Mouse (Mus musculus): ENCODE data around the gene Themis2. TPM values are rescaled to one million over a fixed set of nuclear protein-coding genes. Genes with fewer than 3 reads are reported as not detected.

The Themis2 gene
- polyA plus RNA-seq, 1 experiment from 2014 or later: 0.45 TPM

- no peak overlapping the region for H3K4me3 ChIP-seq (ENCODE audit: low read depth, low read length)
- no peak overlapping the region for H3K9ac ChIP-seq (ENCODE audit: low read length)
- no peaks in the 10 kb centered on the region for H3K27me3 ChIP-seq (ENCODE audit: control insufficient read depth, insufficient read depth, low read length)
- 64% methylated on average over 2 of the region's 2 CpGs for WGBS
- no peaks in the 10 kb centered on the region; the same call in 1 of the 2 replicates for H3K9me3 ChIP-seq (ENCODE audit: control insufficient read depth, low read length)
- no peak overlapping the region for H3K4me2 ChIP-seq (ENCODE audit: low read depth, severe bottlenecking)
- DNase-seq (ENCODE audit: low spot score): no peak
- no peak overlapping the region for H3K27ac ChIP-seq (replicated peaks; ENCODE audit: low read depth, low read length)
- no peaks in the 10 kb centered on the region for H3K36me3 ChIP-seq (ENCODE audit: control insufficient read depth, insufficient read depth, low read length)
- H3K4me1 ChIP-seq (ENCODE audit: control insufficient read depth, insufficient read depth, low read length): no peaks in the 10 kb centered on the region
- ATAC-seq (ENCODE audit: insufficient number of reproducible peaks, low FRiP score, low TSS enrichment, low read depth): no peak
Measured at GRCm38 (mm10) chr4:132816855-132817254, 20.7 kb upstream of the Themis2 start.

- Histone ChIP-seq H3K36me3 (ENCODE audit: control insufficient read depth, insufficient read depth, low read length) (no peaks in the 10 kb centered on the region), H3K9me3 (ENCODE audit: control insufficient read depth, low read length) (no peaks in the 10 kb centered on the region; the same call in 1 of the 2 replicates), H3K4me2 (ENCODE audit: low read depth, severe bottlenecking) (no peak overlapping the region), H3K27me3 (ENCODE audit: control insufficient read depth, insufficient read depth, low read length) (no peaks in the 10 kb centered on the region), H3K4me1 (ENCODE audit: control insufficient read depth, insufficient read depth, low read length) (no peaks in the 10 kb centered on the region), H3K27ac (replicated peaks; ENCODE audit: low read depth, low read length) (no peak overlapping the region), H3K9ac (ENCODE audit: low read length) (no peak overlapping the region), H3K4me3 (ENCODE audit: low read depth, low read length) (no peak overlapping the region)
- WGBS: 88% methylated on average over 7 of the region's 7 CpGs
- no peak for DNase-seq (ENCODE audit: low spot score)
- ATAC-seq (ENCODE audit: insufficient number of reproducible peaks, low FRiP score, low TSS enrichment, low read depth): no peak
Measured at GRCm38 (mm10) chr4:132816404-132816803, 20.2 kb upstream of the Themis2 start.

GRCm38 (mm10) chr4:132809621-132810020 is 13.4 kb upstream of the Themis2 start:
- DNase-seq (ENCODE audit: low spot score) (no peak), ATAC-seq (ENCODE audit: insufficient number of reproducible peaks, low FRiP score, low TSS enrichment, low read depth) (no peak)
- H3K4me2 ChIP-seq (ENCODE audit: low read depth, severe bottlenecking): no peak overlapping the region
- no peaks in the 10 kb centered on the region for H3K4me1 ChIP-seq (ENCODE audit: control insufficient read depth, insufficient read depth, low read length)
- no peaks in the 10 kb centered on the region for H3K36me3 ChIP-seq (ENCODE audit: control insufficient read depth, insufficient read depth, low read length)
- WGBS: 92% methylated on average over 5 of the region's 5 CpGs
- no peaks in the 10 kb centered on the region for H3K27me3 ChIP-seq (ENCODE audit: control insufficient read depth, insufficient read depth, low read length)
- H3K9me3 ChIP-seq (ENCODE audit: control insufficient read depth, low read length): peaks cover 4% of the 10 kb centered on the region; the same call in 1 of the 2 replicates
- H3K9ac ChIP-seq (ENCODE audit: low read length): no peak overlapping the region
- no peak overlapping the region for H3K27ac ChIP-seq (replicated peaks; ENCODE audit: low read depth, low read length)
- no peak overlapping the region for H3K4me3 ChIP-seq (ENCODE audit: low read depth, low read length)

GRCm38 (mm10) chr4:132807771-132808641 is 11.8 kb upstream of the Themis2 start:
- no peak overlapping the region for H3K9ac ChIP-seq (ENCODE audit: low read length)
- H3K36me3 ChIP-seq (ENCODE audit: control insufficient read depth, insufficient read depth, low read length): no peaks in the 10 kb centered on the region

GRCm38 (mm10) chr4:132806620-132807191 is 10.5 kb upstream of the Themis2 start:
- Histone ChIP-seq H3K9ac (ENCODE audit: low read length) (no peak overlapping the region), H3K4me2 (ENCODE audit: low read depth, severe bottlenecking) (no peak overlapping the region), H3K27me3 (ENCODE audit: control insufficient read depth, insufficient read depth, low read length) (no peaks in the 10 kb centered on the region), H3K9me3 (ENCODE audit: control insufficient read depth, low read length) (peaks cover 4% of the 10 kb centered on the region; the same call in 1 of the 2 replicates), H3K36me3 (ENCODE audit: control insufficient read depth, insufficient read depth, low read length) (no peaks in the 10 kb centered on the region), H3K4me1 (ENCODE audit: control insufficient read depth, insufficient read depth, low read length) (no peaks in the 10 kb centered on the region), H3K27ac (replicated peaks; ENCODE audit: low read depth, low read length) (no peak overlapping the region), H3K4me3 (ENCODE audit: low read depth, low read length) (no peak overlapping the region)
- WGBS: 90% methylated on average over 7 of the region's 7 CpGs
- ATAC-seq (ENCODE audit: insufficient number of reproducible peaks, low FRiP score, low TSS enrichment, low read depth): no peak
- DNase-seq (ENCODE audit: low spot score): no peak

More at GRCm38 (mm10) chr4:132807771-132808641, 11.8 kb upstream of the Themis2 start:
- Histone ChIP-seq H3K9me3 (ENCODE audit: control insufficient read depth, low read length) (peaks cover 4% of the 10 kb centered on the region; the same call in 1 of the 2 replicates), H3K27me3 (ENCODE audit: control insufficient read depth, insufficient read depth, low read length) (no peaks in the 10 kb centered on the region), H3K4me1 (ENCODE audit: control insufficient read depth, insufficient read depth, low read length) (no peaks in the 10 kb centered on the region), H3K27ac (replicated peaks; ENCODE audit: low read depth, low read length) (no peak overlapping the region), H3K4me2 (ENCODE audit: low read depth, severe bottlenecking) (no peak overlapping the region), H3K4me3 (ENCODE audit: low read depth, low read length) (no peak overlapping the region)
- ATAC-seq (ENCODE audit: insufficient number of reproducible peaks, low FRiP score, low TSS enrichment, low read depth): no peak
- no peak for DNase-seq (ENCODE audit: low spot score)
- WGBS: 74% methylated on average over 5 of the region's 5 CpGs

- ATAC-seq (ENCODE audit: insufficient number of reproducible peaks, low FRiP score, low TSS enrichment, low read depth) (no peak), DNase-seq (ENCODE audit: low spot score) (no peak)
- no peaks in the 10 kb centered on the region for H3K27me3 ChIP-seq (ENCODE audit: control insufficient read depth, insufficient read depth, low read length)
- H3K9ac ChIP-seq (ENCODE audit: low read length): no peak overlapping the region
- H3K9me3 ChIP-seq (ENCODE audit: control insufficient read depth, low read length): peaks cover 2% of the 10 kb centered on the region; the same call in 1 of the 2 replicates
- WGBS: 89% methylated on average over 12 of the region's 12 CpGs
- no peaks in the 10 kb centered on the region for H3K36me3 ChIP-seq (ENCODE audit: control insufficient read depth, insufficient read depth, low read length)
- H3K4me3 ChIP-seq (ENCODE audit: low read depth, low read length): no peak overlapping the region
- H3K4me1 ChIP-seq (ENCODE audit: control insufficient read depth, insufficient read depth, low read length): no peaks in the 10 kb centered on the region
- no peak overlapping the region for H3K4me2 ChIP-seq (ENCODE audit: low read depth, severe bottlenecking)
- H3K27ac ChIP-seq (replicated peaks; ENCODE audit: low read depth, low read length): no peak overlapping the region
Measured at GRCm38 (mm10) chr4:132805599-132806197, 9.5 kb upstream of the Themis2 start.

GRCm38 (mm10) chr4:132805146-132805545 is 9.0 kb upstream of the Themis2 start:
- 83% methylated on average over 5 of the region's 5 CpGs for WGBS

GRCm38 (mm10) chr4:132804331-132804730 is 8.1 kb upstream of the Themis2 start:
- no peak overlapping the region for H3K4me2 ChIP-seq (ENCODE audit: low read depth, severe bottlenecking)
- no peak overlapping the region for H3K4me3 ChIP-seq (ENCODE audit: low read depth, low read length)
- H3K27ac ChIP-seq (replicated peaks; ENCODE audit: low read depth, low read length): no peak overlapping the region
- H3K9me3 ChIP-seq (ENCODE audit: control insufficient read depth, low read length): no peaks in the 10 kb centered on the region
- no peaks in the 10 kb centered on the region for H3K36me3 ChIP-seq (ENCODE audit: control insufficient read depth, insufficient read depth, low read length)
- no peaks in the 10 kb centered on the region for H3K4me1 ChIP-seq (ENCODE audit: control insufficient read depth, insufficient read depth, low read length)
- H3K9ac ChIP-seq (ENCODE audit: low read length): no peak overlapping the region
- ATAC-seq (ENCODE audit: insufficient number of reproducible peaks, low FRiP score, low TSS enrichment, low read depth) (no peak), DNase-seq (ENCODE audit: low spot score) (no peak)
- WGBS: 88% methylated on average over 6 of the region's 6 CpGs
- no peaks in the 10 kb centered on the region for H3K27me3 ChIP-seq (ENCODE audit: control insufficient read depth, insufficient read depth, low read length)

More at GRCm38 (mm10) chr4:132805146-132805545, 9.0 kb upstream of the Themis2 start:
- no peaks in the 10 kb centered on the region for H3K9me3 ChIP-seq (ENCODE audit: control insufficient read depth, low read length)
- no peak overlapping the region for H3K9ac ChIP-seq (ENCODE audit: low read length)
- no peak for DNase-seq (ENCODE audit: low spot score)
- no peak overlapping the region for H3K4me3 ChIP-seq (ENCODE audit: low read depth, low read length)
- ATAC-seq (ENCODE audit: insufficient number of reproducible peaks, low FRiP score, low TSS enrichment, low read depth): no peak
- H3K27me3 ChIP-seq (ENCODE audit: control insufficient read depth, insufficient read depth, low read length): no peaks in the 10 kb centered on the region
- H3K36me3 ChIP-seq (ENCODE audit: control insufficient read depth, insufficient read depth, low read length): no peaks in the 10 kb centered on the region
- H3K4me2 ChIP-seq (ENCODE audit: low read depth, severe bottlenecking): no peak overlapping the region
- no peaks in the 10 kb centered on the region for H3K4me1 ChIP-seq (ENCODE audit: control insufficient read depth, insufficient read depth, low read length)
- no peak overlapping the region for H3K27ac ChIP-seq (replicated peaks; ENCODE audit: low read depth, low read length)
